Mouse (Mus musculus) liver, embryonic 14.5 days (tissue): ENCODE data around the gene Zer1. TPM values are rescaled to one million over a fixed set of nuclear protein-coding genes. Genes with fewer than 3 reads are reported as not detected.
A peak's percentile ranks its signal among the peaks of the same experiment; 100 is the strongest.

Experiments
- ATAC-seq: fragments of 200-750 bp; cut with Nextera tagmentation; 2 replicates; pipeline ENCODE4 v1.8.0; 2017; ENCODE audit warnings: moderate number of reproducible peaks, mild to moderate bottlenecking, moderate library complexity; ENCODE audit not compliant: insufficient read depth
- DNase-seq, 3 experiments: peaks; one replicate each; pipeline ENCODE4 v3.0.0-alpha.2; 2012 to 2013; ENCODE audit warnings: low read depth in 3 of 3, low spot score in 3 of 3
- H3K27ac ChIP-seq: fragments of 300-500 bp; sonication (generic); 2 replicates; pipeline ENCODE4 v1.5.1; 2014; ENCODE audit warnings: moderate library complexity, mild to moderate bottlenecking, control low read depth, inconsistent platforms
- H3K27me3 ChIP-seq: fragments of 300-500 bp; sonication (generic); 2 replicates; pipeline ENCODE4 v1.6.1; 2014; ENCODE audit warnings: mild to moderate bottlenecking, low read length, moderate library complexity; ENCODE audit not compliant: control insufficient read depth, insufficient read depth
- H3K36me3 ChIP-seq: fragments of 300-500 bp; sonication (generic); replicated peaks from 2 replicates; pipeline ENCODE4 v1.6.1; 2014; ENCODE audit warnings: low read depth; ENCODE audit not compliant: control insufficient read depth, insufficient read depth
- H3K4me1 ChIP-seq, 2 experiments: fragments of 200-500 bp in 1 of 2; fragments of 300-500 bp in 1 of 2; sonication (generic) in 1 of 2; replicated peaks; 2 replicates each; pipeline ENCODE4 v1.6.1; 2012 to 2014; ENCODE audit warnings: antibody characterized with exemption in 1 of 2, inconsistent platforms in 1 of 2, low read length in 1 of 2; ENCODE audit not compliant: control insufficient read depth in 2 of 2, insufficient read depth in 2 of 2
- H3K4me2 ChIP-seq: fragments of 300-500 bp; sonication (generic); 2 replicates; pipeline ENCODE4 v1.6.1; 2014; ENCODE audit warnings: low read depth, mild to moderate bottlenecking, control low read depth, moderate library complexity
- H3K4me3 ChIP-seq, 2 experiments: fragments of 200-500 bp in 1 of 2; fragments of 300-500 bp in 1 of 2; sonication (generic) in 1 of 2; 2 replicates each; pipeline ENCODE4 v1.5.1; 2012 to 2014; ENCODE audit warnings: low read depth in 2 of 2, low read length in 2 of 2, mild to moderate bottlenecking in 2 of 2, control low read depth in 1 of 2, inconsistent platforms in 1 of 2, moderate library complexity in 1 of 2; ENCODE audit not compliant: insufficient read depth in 1 of 2
- H3K9ac ChIP-seq: fragments of 300-500 bp; sonication (generic); replicated peaks from 2 replicates; pipeline ENCODE4 v1.6.1; 2014; ENCODE audit warnings: mild to moderate bottlenecking, control low read depth, moderate library complexity
- H3K9me3 ChIP-seq: fragments of 300-500 bp; sonication (generic); 2 replicates; pipeline ENCODE4 v1.6.1; 2016; ENCODE audit warnings: low read length, mixed read lengths; ENCODE audit not compliant: control insufficient read depth
- CTCF ChIP-seq: IDR thresholded peaks from 2 replicates; pipeline ENCODE4 v1.5.1; 2016; ENCODE audit warnings: antibody characterized with exemption, low read depth, control low read depth
- EP300 ChIP-seq: IDR thresholded peaks from 2 replicates; pipeline ENCODE4 v1.6.1; 2016; ENCODE audit warnings: antibody characterized with exemption, low read depth
- WGBS: fragments of 180-500 bp; shearing (Covaris S2); extraction: QIAGEN DNeasy Blood & Tissue Kit; methylation state at CpG from one replicate; pipeline ENCODE4 v1.1.7; 2014; ENCODE audit not compliant: insufficient replicate concordance; 5-methylcytosine and 5-hydroxymethylcytosine counted together
- polyA plus RNA-seq, 2 experiments: library from polyadenylated mRNA; depleted of rRNA in 1 of 2; stranded (reverse) in 1 of 2; unstranded in 1 of 2; fragments of >200 nt; fragmentation: Nextera tagmentation in 1 of 2; extraction: Ambion mirVana in 1 of 2; gene quantifications; 2 replicates each; pipeline versions ENCODE4 v1.2.1 to v1.2.3; 2012 to 2014

Zer1 gene
- polyA plus RNA-seq, 2 experiments = 1.9 to 8.1 TPM

GRCm38 (mm10) chr2:30067962-30068361, 56.4 kb downstream of the Zer1 start:
- DNase-seq (no peak), ATAC-seq (no peak)
- Histone ChIP-seq H3K4me2 (peak overlapping the region; percentile 97), H3K4me3 (peak overlapping the region; percentile 93 to 100), H3K4me1 (peaks cover 19 to 27% of the 10 kb centered on the region in 2 experiments), H3K27ac (no peak overlapping the region), H3K9ac (peak overlapping the region; percentile 94), H3K27me3 (no peaks in the 10 kb centered on the region), H3K36me3 (peaks cover 30% of the 10 kb centered on the region), H3K9me3 (no peaks in the 10 kb centered on the region)
- WGBS = 23% methylated on average over 7 of the region's 7 CpGs
- TF ChIP-seq CTCF (no peak), EP300 (no peak)

DNA sequence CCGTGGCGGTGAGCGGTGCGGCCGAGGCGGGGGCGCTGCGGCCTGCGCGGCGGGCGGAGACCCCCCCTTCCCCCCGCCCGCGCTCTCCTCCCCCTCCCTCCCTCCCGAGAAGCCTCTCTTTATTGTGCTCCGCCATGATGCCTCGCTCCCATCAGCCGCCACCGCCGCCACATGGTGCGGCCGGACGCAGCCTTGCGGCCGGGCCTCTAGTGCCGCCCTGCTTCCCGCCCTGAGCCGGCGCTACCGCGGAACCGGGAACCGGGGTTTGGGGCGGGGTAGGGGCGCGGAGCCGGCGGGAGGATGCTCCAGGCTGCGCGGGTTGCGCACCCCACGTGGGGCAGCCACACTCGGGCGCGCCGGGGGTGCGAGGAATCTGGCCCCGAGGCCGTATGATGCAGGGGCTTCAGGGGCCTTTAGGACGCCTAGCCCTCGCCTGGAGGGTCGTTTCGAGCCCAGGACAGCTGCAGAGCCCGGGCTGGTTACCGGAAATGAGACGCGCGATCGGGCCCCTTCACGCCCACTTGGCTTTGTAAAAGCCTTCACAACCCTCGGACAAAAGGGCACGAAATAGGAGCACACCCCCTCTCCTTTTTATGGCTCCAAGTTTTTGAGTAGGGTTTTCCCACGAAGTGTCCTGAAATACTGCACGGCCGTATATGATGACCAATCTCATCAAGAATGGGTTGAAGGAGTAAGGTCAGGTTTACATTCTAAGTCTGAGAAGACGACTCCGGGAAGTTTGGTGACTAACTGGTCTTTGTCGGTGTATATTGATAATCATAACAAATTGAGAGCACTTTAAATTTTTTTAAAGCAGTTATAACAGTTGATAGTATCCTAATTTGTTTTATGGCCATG, 57.1 kb downstream of the Zer1 start:
- no peak for TF ChIP-seq CTCF
- no peak for TF ChIP-seq EP300
- H3K36me3 ChIP-seq = peaks cover 28% of the 10 kb centered on the region
- under 1% methylated on average over 62 of the region's 69 CpGs for WGBS
- no peak for DNase-seq
- H3K27me3 ChIP-seq = no peaks in the 10 kb centered on the region
- peaks cover 20 to 27% of the 10 kb centered on the region in 2 experiments for H3K4me1 ChIP-seq
- H3K27ac ChIP-seq = peak overlapping the region; percentile 85
- peak overlapping the region; percentile 97 for H3K4me2 ChIP-seq
- no peaks in the 10 kb centered on the region for H3K9me3 ChIP-seq
- H3K4me3 ChIP-seq = peak overlapping the region; percentile 93 to 100
- ATAC-seq = peak; percentile 0; the same call in 1 of the 2 replicates
- peak overlapping the region; percentile 94 for H3K9ac ChIP-seq

GRCm38 (mm10) chr2:30066046-30066901, 58.1 kb downstream of the Zer1 start:
- peak overlapping the region; percentile 94 for H3K9ac ChIP-seq
- DNase-seq = peak; percentile 83 to 89 (median 87)
- TF ChIP-seq EP300 (no peak), CTCF (no peak)
- H3K27ac ChIP-seq = peak overlapping the region; percentile 85
- H3K4me3 ChIP-seq = peak overlapping the region; percentile 93 to 100
- H3K4me1 ChIP-seq = peaks cover 23 to 27% of the 10 kb centered on the region in 2 experiments
- ATAC-seq = peak; percentile 90
- H3K9me3 ChIP-seq = no peaks in the 10 kb centered on the region
- peaks cover 28% of the 10 kb centered on the region for H3K36me3 ChIP-seq
- under 1% methylated on average over 67 of the region's 101 CpGs for WGBS
- H3K27me3 ChIP-seq = no peaks in the 10 kb centered on the region
- H3K4me2 ChIP-seq = peak overlapping the region; percentile 97

- WGBS = 5% methylated on average over 3 of the region's 3 CpGs
- peaks cover 13% of the 10 kb centered on the region for H3K36me3 ChIP-seq
- no peaks in the 10 kb centered on the region for H3K27me3 ChIP-seq
- peak overlapping the region; percentile 98 for H3K4me2 ChIP-seq
- H3K4me1 ChIP-seq = peaks cover 24 to 27% of the 10 kb centered on the region in 2 experiments
- DNase-seq = no peak
- H3K9me3 ChIP-seq = no peaks in the 10 kb centered on the region
- no peak for ATAC-seq
- H3K4me3 ChIP-seq = peak overlapping the region in 1 of 2 experiments; percentile 79; a peak in 2 of 4 replicates
- peak overlapping the region; percentile 7 for H3K9ac ChIP-seq
- peak overlapping the region; percentile 6 for H3K27ac ChIP-seq
- TF ChIP-seq EP300 (no peak), CTCF (no peak)
These were observed 60.1 kb downstream of the Zer1 start for GRCm38 (mm10) chr2:30064298-30064697.

DNA sequence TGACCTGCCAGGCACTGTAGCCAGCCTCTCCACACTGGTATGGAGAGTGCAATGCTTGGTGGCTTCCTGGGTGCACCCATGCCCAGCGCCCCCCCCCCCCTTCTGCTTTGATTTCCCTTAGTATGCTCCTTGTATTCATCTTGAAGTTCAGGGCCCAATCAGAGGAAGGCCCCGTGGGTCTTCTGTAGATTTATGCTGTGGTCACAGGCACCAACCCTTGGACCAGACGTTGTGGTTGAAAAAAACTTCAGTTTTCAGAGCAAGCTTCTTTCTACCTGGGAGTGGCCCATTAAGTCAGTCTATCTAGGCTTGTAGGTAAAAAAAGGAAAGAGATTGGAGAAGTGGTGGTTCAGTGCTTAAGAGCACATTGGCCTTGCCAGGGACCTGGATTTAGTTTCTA, 60.6 kb downstream of the Zer1 start:
- H3K27ac ChIP-seq = peak overlapping the region; percentile 65
- no peaks in the 10 kb centered on the region for H3K9me3 ChIP-seq
- TF ChIP-seq EP300 = no peak
- TF ChIP-seq CTCF = no peak
- no peaks in the 10 kb centered on the region for H3K27me3 ChIP-seq
- ATAC-seq (no peak), DNase-seq (no peak)
- peaks cover 24 to 27% of the 10 kb centered on the region in 2 experiments for H3K4me1 ChIP-seq
- peak overlapping the region; percentile 98 for H3K4me2 ChIP-seq
- 2% methylated on average over 2 of the region's 3 CpGs for WGBS
- peak overlapping the region; percentile 79 to 85 for H3K4me3 ChIP-seq
- peaks cover 9% of the 10 kb centered on the region for H3K36me3 ChIP-seq
- H3K9ac ChIP-seq = peak overlapping the region; percentile 87
